Mouse (Mus musculus): ENCODE measurements around the gene Mlxip.
A peak's percentile ranks its signal among the peaks of the same experiment; 100 is the strongest.

The Mlxip gene

DNA sequence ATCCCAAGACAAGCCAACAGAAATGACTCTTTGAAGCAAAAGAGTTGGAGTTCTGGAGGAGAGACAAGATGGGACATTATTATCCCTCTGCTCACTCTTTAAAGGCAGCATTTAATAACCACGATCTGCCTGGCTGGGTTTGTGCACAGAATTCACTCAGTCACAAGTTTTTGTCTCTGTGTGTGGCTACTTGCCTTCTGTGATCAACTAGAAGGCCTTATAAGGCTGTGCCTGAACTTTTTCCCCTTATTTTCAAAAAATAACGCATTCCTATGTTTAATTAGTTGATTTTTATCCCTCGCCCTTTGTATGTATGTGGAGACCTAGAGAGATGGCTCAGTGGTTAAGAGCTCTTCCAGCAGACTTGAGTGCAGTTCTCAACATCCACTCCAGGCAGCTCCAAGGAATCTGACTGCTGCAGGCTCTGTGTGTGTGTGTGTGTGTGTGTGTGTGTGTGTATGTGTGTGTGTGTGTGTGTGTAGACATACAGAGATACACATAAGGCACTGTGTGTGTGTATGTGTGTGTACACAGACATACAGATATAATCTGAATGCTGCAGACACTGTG lies 37.8 kb downstream of the Mlxip start:
- no peak for DNase-seq (ENCODE audit: low spot score in 2 of 2)

DNA sequence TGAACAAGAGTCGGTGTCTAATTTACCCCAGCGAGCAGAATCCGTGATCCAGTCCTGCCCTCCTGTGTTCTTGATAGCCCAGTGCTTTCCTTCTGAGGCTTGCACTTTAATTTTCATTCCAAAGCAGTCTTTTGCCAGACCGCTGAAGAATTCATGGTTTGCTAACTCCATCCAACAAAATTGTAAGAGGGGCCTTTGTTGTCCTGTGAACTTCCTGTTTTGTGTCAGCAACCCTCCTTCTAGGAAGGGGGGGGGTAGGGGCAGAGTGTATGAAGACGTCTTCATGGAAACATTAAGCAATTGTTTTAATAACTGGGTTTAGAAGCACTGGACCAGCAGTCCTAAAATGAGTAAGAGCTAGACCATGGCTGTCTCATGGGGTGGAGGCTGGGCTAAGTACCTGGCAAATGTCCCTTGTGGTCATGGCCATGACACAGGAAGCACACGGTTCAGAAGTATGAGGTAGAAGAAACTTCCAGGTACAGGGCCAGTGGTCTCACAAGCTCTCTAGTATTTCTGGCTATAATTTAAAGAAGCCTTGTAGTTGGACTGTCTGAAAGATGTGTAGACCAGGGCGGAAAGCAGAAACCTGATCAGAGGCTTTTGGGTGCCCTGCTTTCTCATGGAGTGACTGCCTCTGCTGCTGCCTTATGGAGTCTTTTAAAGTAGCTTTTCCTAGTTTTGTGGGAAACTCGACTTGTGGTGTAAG lies 41.6 kb downstream of the Mlxip start:
- DNase-seq (ENCODE audit: low spot score in 2 of 2): peak in 1 of 2 experiments; percentile 26

DNA sequence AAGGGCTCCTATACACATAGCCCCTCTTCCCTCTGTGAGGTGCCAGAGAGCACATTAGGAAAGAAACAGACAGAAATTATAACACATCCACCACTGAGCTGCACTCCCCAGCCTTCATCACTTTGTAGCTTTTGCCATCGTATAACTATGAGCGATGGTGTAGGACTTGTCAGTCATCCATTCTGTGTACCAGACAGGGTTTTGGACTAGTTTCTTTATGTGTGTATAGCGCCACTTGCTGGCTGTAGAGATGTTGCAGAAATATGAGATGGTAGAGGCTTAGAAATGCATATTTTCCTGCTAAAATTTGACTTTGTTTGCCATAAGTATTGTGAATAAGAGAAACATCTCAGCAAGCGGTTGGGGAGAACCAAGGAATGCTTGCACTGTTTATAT lies 42.2 kb downstream of the Mlxip start:
- peak; percentile 55 to 65 for DNase-seq (ENCODE audit: low spot score in 2 of 2)

DNA sequence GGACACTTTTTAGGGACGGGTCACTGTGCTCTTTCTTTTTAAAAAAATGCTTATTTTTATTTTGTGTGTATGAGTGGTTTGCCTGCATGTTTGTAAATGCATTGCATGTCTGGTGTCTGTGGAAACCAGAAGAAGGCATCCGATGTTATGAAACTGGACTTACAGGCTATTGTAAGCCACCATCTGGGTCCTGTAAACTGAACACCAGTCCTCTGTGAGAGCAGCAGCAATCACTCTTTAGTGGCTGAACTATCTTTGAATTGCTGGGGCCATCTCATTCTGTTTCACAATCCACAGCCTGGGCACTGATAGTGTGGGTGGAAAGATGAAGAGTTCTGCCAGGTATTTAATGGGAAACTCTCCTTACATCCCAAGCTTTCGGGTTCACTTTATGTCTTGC lies 43.8 kb downstream of the Mlxip start:
- no peak for DNase-seq (ENCODE audit: low spot score in 2 of 2)

DNA sequence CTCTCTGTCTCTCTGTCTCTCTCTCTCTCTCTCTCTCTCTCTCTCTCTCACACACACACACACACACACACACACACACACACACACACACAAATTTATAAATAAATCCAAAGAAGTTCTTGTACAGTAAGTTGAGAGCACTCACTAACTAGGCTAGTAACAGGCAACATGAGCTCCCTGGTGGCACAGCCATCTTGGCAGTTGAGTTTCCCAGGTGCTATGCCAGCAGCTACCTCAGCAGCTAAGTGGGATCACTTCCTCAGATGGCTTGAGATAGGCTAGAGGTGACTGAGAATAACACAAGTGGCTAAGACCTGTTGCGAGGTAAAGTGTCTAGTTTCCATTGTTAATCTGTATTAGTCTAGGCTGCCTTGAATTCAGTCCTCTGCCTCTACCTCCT lies 44.7 kb downstream of the Mlxip start:
- no peak for DNase-seq (ENCODE audit: low spot score in 2 of 2)

DNA sequence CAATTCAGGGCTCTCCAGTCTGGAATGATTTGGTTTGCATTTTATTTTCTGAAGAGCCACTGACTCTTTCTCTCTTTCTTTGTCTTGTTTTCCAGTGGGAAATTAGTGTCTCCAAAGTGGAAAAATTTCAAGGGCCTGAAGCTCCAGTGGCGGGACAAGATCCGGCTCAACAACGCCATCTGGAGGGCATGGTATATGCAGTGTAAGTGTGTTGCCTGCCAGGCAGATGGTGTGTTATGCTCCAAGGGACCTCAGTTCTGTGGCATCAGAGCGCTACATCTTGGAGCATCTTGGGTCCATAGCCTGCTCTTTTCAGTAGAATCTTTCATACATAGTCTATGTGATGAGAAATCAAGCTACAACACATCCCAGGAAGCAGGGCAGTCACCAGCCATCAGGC lies 45.3 kb downstream of the Mlxip start:
- DNase-seq (ENCODE audit: low spot score in 2 of 2): no peak

DNA sequence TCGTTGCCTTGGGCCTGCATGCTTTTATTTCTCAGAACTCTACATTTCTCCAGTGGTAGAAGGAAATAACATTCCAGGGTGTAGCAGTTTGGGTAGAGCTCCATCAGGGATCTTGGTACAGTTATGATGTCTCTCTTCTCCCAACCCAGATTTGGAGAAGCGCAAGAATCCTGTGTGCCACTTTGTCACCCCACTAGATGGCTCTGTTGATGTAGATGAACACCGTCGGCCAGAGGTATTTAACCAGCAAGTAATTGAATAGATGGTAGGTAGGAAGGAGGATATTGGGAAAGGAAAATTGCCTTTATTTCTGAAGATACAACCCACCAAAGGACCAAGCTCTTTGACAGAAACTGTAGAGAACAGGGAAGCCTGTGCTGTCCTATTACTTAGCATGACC lies 46.1 kb downstream of the Mlxip start:
- DNase-seq (ENCODE audit: low spot score in 2 of 2): no peak

DNA sequence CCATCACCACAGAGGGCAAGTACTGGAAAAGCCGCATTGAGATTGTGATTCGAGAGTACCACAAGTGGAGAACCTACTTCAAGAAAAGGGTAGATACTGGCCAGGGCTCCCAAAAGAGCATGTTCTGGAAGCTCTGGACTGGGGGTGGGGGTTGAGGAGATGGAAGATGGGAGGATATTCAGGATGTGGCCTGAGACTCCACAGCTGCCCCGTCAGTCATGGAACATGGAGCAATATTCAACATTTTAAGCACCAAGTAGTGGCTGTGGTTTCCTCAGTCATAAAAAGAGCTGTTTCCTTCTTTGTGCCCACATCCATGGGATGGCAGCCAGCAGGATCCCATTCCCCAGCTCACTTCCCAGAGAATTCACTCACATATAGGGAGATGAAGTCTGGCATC lies 47.7 kb downstream of the Mlxip start:
- DNase-seq (ENCODE audit: low spot score in 2 of 2): no peak

DNA sequence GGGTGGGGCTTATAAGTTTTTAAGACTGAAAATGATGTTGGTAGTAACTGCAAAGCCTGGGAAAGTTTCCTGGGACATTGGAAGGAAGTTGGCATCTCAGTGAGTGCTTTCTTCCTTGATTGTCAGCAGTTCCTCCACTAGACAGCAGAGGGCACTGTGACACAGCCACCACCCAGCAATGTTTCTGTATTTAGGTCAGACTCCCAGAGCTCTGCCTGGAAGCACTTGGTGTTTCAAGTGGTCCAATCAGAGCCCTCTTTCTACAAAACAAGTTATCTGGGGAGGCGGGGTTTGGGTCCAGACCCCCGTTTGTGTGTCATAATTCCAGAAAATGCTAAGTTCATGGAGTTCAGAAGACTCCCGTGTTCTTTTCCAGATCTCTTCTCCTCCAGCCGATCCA lies 49.5 kb downstream of the Mlxip start:
- DNase-seq (ENCODE audit: low spot score in 2 of 2): peak; percentile 42 to 55

DNA sequence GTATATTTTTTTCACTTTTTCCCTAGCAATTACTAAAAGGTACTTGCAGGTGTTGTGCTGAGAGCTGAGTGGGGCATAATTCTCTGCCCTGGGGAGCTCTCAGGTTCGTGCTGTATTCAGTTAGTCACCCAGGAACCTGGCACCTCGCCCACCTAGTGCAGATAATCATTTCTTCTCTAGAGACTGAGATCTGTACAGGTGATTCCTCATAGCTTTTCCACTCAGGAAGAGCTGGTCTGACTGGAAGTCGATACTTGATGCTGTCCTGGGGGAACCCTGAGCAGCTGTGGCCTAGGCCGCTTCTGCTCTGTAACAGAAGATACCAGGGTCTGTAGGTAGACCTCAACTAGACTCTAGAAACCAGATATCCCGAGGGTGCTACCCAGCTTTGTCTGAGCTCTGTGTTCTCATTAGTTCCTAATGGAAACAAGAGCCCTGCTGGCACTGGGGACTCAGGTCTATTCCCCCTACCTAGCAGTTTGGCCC lies 50.3 kb downstream of the Mlxip start:
- DNase-seq (ENCODE audit: low spot score in 2 of 2): no peak

DNA sequence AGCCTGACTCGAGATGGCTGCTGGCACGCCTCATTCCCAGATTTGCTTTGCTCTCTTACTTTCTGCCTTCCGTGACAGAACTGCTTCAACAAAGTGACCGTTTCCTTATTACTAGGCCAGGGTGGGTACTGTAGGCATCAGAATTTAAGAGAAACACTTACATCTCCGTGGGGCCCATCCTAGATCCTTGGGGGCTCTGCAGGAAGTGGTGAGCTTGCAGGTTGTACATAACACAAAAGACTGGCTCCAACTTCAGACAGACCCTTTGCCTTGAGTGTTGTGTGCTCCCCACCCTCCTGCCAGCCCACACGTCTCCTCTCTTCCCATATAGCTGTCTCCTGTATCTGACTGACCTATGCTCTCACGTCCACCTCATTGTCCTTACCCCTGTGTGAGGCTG lies 57.3 kb downstream of the Mlxip start:
- DNase-seq (ENCODE audit: low spot score in 2 of 2): no peak

DNA sequence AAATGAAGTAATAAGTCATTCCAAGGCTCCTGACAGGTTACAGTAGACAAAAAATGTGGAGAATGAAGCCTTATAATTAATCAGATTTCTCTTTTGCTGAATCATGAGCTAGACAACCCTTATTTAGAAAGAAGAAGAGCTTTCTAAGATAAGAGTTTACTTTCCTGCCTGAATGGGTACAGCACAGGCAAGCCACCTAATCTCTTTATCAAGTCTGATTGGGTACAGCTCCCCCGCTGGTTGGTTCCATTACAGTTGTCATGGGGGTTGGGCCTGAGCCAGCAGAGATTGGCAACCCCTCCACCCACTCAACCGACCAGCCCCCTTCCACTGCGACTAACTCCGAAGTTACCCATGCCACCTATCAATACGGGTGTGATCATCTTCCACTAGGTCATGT lies 66.8 kb downstream of the Mlxip start:
- DNase-seq (ENCODE audit: low spot score in 2 of 2): no peak

DNA sequence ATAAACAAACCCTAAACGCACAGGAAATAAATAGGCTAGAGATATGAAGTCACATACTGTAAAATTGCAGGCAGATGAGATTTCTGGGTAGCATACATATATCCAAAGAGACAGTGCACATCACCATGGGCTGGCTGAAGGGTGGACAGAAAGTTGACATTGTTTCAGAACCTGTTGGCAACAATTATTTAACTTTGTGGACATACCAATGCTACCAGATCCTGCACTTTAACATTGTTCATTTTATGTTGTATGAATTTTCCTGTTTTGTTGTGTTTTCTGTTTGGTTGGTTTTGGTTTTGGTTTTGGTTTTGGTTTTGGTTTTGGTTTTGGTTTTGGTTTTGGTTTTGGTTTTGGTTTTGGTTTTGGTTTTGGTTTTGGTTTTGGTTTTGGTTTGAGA lies 70.0 kb downstream of the Mlxip start:
- DNase-seq (ENCODE audit: low spot score in 2 of 2): no peak

DNA sequence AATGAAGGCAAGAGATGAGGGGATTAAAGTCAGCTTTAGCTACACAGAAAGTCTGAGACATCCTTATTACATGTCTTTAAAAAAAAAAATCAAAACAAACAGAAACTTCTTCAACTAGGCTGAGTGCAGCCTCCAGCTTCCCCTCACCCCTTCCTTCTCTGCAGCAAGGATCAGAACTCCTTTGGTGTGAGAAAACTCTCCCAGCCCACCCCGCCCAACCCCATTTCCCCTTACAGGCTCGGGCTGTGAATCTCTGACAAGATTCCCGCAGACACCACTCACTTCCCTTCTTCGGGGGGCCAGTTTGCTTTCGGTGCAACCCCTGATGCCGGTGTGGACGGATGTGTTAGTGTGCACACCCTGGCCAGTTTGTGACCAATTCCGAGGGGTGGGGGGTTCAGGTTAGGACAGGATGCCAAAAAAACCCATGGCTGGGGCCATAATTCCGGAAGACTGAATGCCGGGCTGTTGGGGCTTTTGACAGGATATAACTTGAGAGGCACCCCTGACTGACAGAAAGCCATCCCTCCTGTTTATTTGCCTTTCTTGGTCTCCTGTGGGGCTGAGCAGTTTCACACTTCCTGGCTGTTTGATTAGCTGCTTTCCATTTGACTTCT lies 76.3 kb downstream of the Mlxip start:
- DNase-seq (ENCODE audit: low spot score in 2 of 2): peak; percentile 13 to 19

DNA sequence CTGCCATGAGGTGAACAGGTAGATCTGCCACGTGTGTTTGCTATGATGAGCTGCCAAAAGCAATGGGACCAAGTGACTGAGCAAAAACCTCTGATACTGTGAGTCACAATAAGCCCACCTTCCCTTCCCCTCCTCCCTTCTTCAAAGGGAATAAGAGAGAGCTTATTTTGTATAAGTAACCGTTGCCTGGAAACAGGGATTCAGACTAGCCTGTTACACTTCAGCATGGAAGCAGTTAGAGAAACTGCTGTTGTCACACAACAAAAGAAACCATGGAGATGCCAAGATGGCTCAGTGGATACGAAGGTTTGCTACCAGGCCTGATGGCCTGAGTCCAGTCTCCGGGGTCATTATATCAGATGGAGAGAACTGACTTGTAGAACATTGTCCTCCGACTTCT lies 79.2 kb downstream of the Mlxip start:
- no peak for DNase-seq (ENCODE audit: low spot score in 2 of 2)

DNA sequence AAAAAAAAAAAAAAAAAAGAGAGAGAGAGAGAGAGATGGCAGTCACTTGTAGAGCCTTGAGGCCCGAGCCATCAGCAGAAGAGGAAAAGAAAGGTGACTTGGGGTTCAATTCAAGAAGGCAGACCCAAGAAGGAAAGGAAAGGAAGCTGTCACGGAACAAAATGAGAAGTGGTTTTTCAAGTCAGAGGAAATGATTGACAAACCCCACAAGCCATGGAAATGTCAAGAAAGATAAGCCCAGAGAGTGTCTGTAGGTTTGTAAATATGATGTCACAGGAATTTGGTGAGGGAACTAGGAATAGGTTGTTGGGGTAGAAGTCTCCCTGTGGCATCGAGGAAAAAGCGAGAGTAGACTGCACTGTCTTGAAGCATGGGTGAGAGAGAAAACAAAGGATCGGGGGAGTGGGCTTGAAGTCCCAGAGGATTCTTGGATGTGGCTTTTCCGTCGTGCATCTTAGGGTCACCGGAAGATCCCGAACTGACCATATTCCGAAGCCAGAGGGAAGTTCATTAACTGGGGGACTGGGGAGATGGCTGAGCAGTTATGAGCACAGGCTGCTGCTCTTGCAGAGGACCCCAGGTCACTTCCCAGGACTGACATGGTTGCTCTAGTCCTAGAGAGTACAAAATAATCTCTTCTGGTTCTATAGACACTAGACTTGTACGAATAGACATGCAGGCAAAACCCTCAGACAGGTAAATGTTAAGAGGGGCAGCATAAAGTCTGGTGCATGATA lies 93.2 kb downstream of the Mlxip start:
- no peak for DNase-seq (ENCODE audit: low spot score in 2 of 2)

DNA sequence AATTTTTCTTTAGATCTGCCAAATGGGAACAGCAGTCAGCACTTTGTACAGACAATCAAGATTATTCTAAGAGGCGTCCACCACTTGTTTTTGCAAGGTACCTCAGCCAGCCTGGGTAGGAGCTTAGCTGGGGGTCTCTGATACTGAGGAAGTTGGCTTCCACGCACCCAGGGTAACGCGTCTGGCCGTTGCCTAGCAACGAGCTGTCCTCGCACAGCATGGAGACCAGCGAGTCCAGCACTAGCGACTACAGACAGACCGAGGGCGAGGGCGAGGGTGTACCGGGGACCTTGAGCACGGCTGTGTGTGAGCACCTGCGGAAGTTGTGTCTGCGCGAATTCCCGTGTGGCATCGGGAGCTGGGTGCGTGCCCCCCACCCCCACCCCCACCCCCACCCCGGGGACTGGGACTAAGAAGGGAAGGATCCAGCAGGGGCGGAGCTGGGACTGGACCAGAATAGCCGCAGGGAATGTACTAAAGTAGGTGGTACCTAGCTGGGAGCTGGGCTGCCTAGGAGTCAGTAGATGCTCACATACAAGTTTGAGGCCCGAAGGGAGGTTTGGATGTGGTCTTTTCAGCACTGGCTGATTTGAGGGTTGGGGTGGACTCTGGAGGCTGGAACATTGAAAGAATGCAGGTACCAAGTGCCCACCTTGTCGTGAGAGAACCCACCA lies 94.7 kb downstream of the Mlxip start, which contains the start of the genes Lrrc43 and Il31:
TSS of gene Lrrc43 (plus strand) at position 194 of the 674 bp plus-strand sequence.
TSS of gene Il31 (minus strand) at position 378 of the 674 bp plus-strand sequence.
- DNase-seq (ENCODE audit: low spot score in 2 of 2): no peak

DNA sequence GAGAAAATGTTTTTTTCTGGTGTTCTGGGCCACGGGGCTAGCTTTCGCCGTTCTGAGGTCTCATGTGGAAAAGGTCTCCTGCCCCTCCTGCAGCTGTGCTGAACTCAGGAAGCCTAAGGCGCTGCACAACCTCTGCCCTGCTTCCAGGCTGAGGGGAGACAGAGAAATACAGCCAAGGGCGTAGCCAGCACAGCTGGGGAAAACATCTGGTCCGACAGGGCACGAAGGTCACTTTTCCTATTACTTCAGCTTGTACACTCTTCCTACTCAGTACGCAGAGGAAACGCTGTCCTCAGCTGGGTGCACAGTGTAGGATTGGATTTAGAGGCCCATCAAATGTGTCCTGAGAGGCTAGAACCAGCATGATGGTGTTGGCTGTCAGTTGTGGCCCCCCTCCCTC lies 95.3 kb downstream of the Mlxip start:
- DNase-seq (ENCODE audit: low spot score in 2 of 2): no peak

DNA sequence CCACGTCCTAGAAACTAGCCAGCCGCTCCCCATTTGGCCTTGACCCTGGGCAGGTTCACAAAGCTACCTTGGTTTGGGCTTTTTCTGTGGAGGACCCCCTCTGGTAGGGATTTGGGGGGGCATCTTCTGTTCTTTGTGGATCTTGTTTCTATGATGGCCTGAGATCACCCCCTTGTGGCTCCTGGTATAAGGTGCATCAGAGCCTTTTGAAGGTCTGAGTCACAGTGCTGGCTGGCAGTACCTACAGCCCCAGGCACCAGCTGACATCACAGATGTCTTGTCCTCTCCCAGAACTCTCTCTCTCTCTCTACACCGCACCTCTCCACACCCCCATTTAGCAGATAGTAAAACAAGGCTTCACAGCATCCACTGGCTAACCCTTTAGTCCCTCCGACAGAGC lies 105.1 kb downstream of the Mlxip start:
- DNase-seq (ENCODE audit: low spot score in 2 of 2): peak in 1 of 2 experiments; percentile 26

DNA sequence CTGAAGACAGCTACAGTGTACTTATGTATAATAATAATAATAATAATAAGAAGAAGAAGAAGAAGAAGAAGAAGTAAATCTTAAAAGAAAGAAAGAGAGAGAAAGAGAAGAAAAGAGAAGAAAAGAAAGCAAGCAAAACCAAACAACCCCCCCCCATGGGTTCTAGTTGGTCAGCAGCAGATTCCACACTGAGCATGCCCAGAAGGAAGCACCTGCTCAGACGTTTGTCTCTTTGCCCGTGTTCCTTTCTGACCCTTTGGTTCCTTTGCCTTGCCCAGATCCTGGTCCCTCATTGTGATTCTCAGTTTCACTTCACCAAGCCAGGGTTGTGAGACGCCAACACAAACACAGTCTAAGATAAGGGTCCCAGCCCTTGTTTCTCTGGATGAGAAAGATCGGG lies 107.4 kb downstream of the Mlxip start:
- no peak for DNase-seq (ENCODE audit: low spot score in 2 of 2)

All from natural killer cell, adult 2 months (primary cell).